Mouse (Mus musculus): ENCODE data around the gene Phtf2. TPM values are rescaled to one million over a fixed set of nuclear protein-coding genes. Genes with fewer than 3 reads are reported as not detected.

Gene Phtf2
- polyA plus RNA-seq, 1 experiment: 2.7 TPM

Other genes starting within 250 kb of the Phtf2 start
- gene Tmem60, start 67 bp upstream of the Phtf2 start, polyA plus RNA-seq (2012; rRNA removed): 7.8 and 12.4 TPM in 2 replicates
- gene Rsbn1l, start 74.3 kb upstream of the Phtf2 start, polyA plus RNA-seq (2012; rRNA removed): 5.3 and 7.0 TPM in 2 replicates
- gene Ptpn12, start 173.8 kb upstream of the Phtf2 start, polyA plus RNA-seq (2012; rRNA removed): 76.7 and 85.2 TPM in 2 replicates